Comparison of ENCODE assay signal across 23 mouse cellular contexts in genomic region chr7:92154603-92155002, GRCm38 (mm10).
DNase-seq lines count a peak whose midpoint lies in the region; ATAC-seq and TF ChIP-seq lines count a peak whose summit lies in the region.
"Had no signal": no experiment of that assay in that cellular context is flagged by ENCODE, and none has a peak within 500 bp of the region (broad histone marks: within the 10 kb centered on the region; RNA-seq: fewer than 3 reads in every experiment).

No protein-coding gene starts in this region.

- no peak overlapping the region for H3K9ac ChIP-seq in embryonic facial prominence, embryonic 14.5 days (ENCODE audit: low read depth, low read length)
- no peak overlapping the region for H3K9ac ChIP-seq in forebrain, postnatal 0 days
- no peak overlapping the region for H3K9ac ChIP-seq in forebrain, embryonic 12.5 days
- no peak overlapping the region for H3K9ac ChIP-seq in lung, postnatal 0 days (replicated peaks; ENCODE audit: low read depth)
- no peak overlapping the region for H3K9ac ChIP-seq in hindbrain, embryonic 14.5 days
- H3K9ac ChIP-seq: embryonic facial prominence, embryonic 13.5 days; heart, embryonic 13.5 days had no signal

- H3K4me1 ChIP-seq in embryonic facial prominence, embryonic 14.5 days (ENCODE audit: control insufficient read depth, insufficient read depth, low read length), result no peaks in the 10 kb centered on the region
- no peaks in the 10 kb centered on the region for H3K4me1 ChIP-seq in embryonic facial prominence, embryonic 10.5 days
- H3K4me1 ChIP-seq in forebrain, postnatal 0 days (ENCODE audit: insufficient read depth), result no peaks in the 10 kb centered on the region; the same call in 1 of the 2 replicates
- no peaks in the 10 kb centered on the region for H3K4me1 ChIP-seq in forebrain, embryonic 12.5 days
- H3K4me1 ChIP-seq in lung, postnatal 0 days (ENCODE audit: insufficient read depth, low read depth, low read length), result no peaks in the 10 kb centered on the region
- no peaks in the 10 kb centered on the region for H3K4me1 ChIP-seq in hindbrain, embryonic 14.5 days (replicated peaks; ENCODE audit: control insufficient read depth, insufficient read depth, low read length)
- H3K4me1 ChIP-seq: embryonic facial prominence, embryonic 13.5 days; heart, embryonic 13.5 days had no signal

- no peak overlapping the region for H3K4me3 ChIP-seq in embryonic facial prominence, embryonic 14.5 days (ENCODE audit: low read depth, low read length)
- H3K4me3 ChIP-seq in embryonic facial prominence, embryonic 10.5 days, result no peak overlapping the region
- no peak overlapping the region for H3K4me3 ChIP-seq in forebrain, postnatal 0 days (ENCODE audit: low read depth, low read length)
- no peak overlapping the region for H3K4me3 ChIP-seq in forebrain, embryonic 12.5 days (replicated peaks)
- no peak overlapping the region for H3K4me3 ChIP-seq in lung, postnatal 0 days (ENCODE audit: low read depth, low read length)
- no peak overlapping the region for H3K4me3 ChIP-seq in hindbrain, embryonic 14.5 days (replicated peaks; ENCODE audit: low read length)
- H3K4me3 ChIP-seq: embryonic facial prominence, embryonic 13.5 days; gastrocnemius, adult 2 months; heart, embryonic 13.5 days had no signal

- 0 out of 2 replicates have a peak, but pooled peaks have one; percentile 16 for TF ChIP-seq EP300 in lung, postnatal 0 days (IDR thresholded peaks at IDR 0.05)

- no peaks in the 10 kb centered on the region for H3K36me3 ChIP-seq in embryonic facial prominence, embryonic 14.5 days (ENCODE audit: control insufficient read depth, insufficient read depth, low read length)
- no peaks in the 10 kb centered on the region for H3K36me3 ChIP-seq in embryonic facial prominence, embryonic 10.5 days (replicated peaks)
- H3K36me3 ChIP-seq in forebrain, postnatal 0 days (ENCODE audit: insufficient read depth), result no peaks in the 10 kb centered on the region
- no peaks in the 10 kb centered on the region for H3K36me3 ChIP-seq in forebrain, embryonic 12.5 days (replicated peaks)
- H3K36me3 ChIP-seq in lung, postnatal 0 days (ENCODE audit: insufficient read depth, low read length), result no peaks in the 10 kb centered on the region
- no peaks in the 10 kb centered on the region for H3K36me3 ChIP-seq in hindbrain, embryonic 14.5 days (replicated peaks; ENCODE audit: control insufficient read depth, insufficient read depth)
- H3K36me3 ChIP-seq: embryonic facial prominence, embryonic 13.5 days; G1E; heart, embryonic 13.5 days had no signal

- TF ChIP-seq CTCF in forebrain, postnatal 0 days (IDR thresholded peaks at IDR 0.05; ENCODE audit: low read depth), result no peak
- no peak for TF ChIP-seq CTCF in lung, postnatal 0 days (IDR thresholded peaks at IDR 0.05)

- peak; percentile 40 for DNase-seq in embryonic facial prominence, embryonic 14.5 days (ENCODE audit: low spot score)
- DNase-seq in embryonic facial prominence, embryonic 10.5 days (ENCODE audit: low spot score), result no peak
- no peak for DNase-seq in forebrain, postnatal 0 days
- peak; percentile 53 for DNase-seq in lung, postnatal 0 days (ENCODE audit: low spot score)
- no peak for DNase-seq in lung, adult 18-20 months
- DNase-seq in hindbrain, embryonic 14.5 days (ENCODE audit: low spot score), result no peak
- DNase-seq in thymus, postnatal 0 days (ENCODE audit: low spot score), result no peak
- DNase-seq: adrenal gland, postnatal 10 days; B cell, adult 2 months; cerebellum, adult 11-12 months; cerebellum, adult 9-10 months; cerebellum, postnatal 25 days; gastrocnemius, adult 2 months; gastrocnemius, postnatal 25 days; heart, adult 11 months; heart, postnatal 36 days had no signal

- no peaks in the 10 kb centered on the region for H3K27me3 ChIP-seq in embryonic facial prominence, embryonic 14.5 days (replicated peaks; ENCODE audit: control insufficient read depth, insufficient read depth, low read length)
- no peaks in the 10 kb centered on the region for H3K27me3 ChIP-seq in embryonic facial prominence, embryonic 10.5 days (replicated peaks; ENCODE audit: low read depth, poor library complexity, severe bottlenecking)
- no peaks in the 10 kb centered on the region for H3K27me3 ChIP-seq in forebrain, postnatal 0 days (ENCODE audit: insufficient read depth, low read length)
- H3K27me3 ChIP-seq in forebrain, embryonic 12.5 days, result no peaks in the 10 kb centered on the region
- H3K27me3 ChIP-seq in lung, postnatal 0 days (replicated peaks; ENCODE audit: insufficient read depth, low read length), result no peaks in the 10 kb centered on the region
- H3K27me3 ChIP-seq in hindbrain, embryonic 14.5 days (ENCODE audit: control insufficient read depth, insufficient read depth, low read length), result no peaks in the 10 kb centered on the region
- H3K27me3 ChIP-seq: embryonic facial prominence, embryonic 13.5 days; heart, embryonic 13.5 days had no signal

- no peaks in the 10 kb centered on the region for H3K9me3 ChIP-seq in embryonic facial prominence, embryonic 14.5 days (ENCODE audit: control insufficient read depth, low read length)
- no peaks in the 10 kb centered on the region for H3K9me3 ChIP-seq in embryonic facial prominence, embryonic 10.5 days
- H3K9me3 ChIP-seq in forebrain, postnatal 0 days (ENCODE audit: low read length), result no peaks in the 10 kb centered on the region
- no peaks in the 10 kb centered on the region for H3K9me3 ChIP-seq in forebrain, embryonic 12.5 days
- no peaks in the 10 kb centered on the region for H3K9me3 ChIP-seq in lung, postnatal 0 days (ENCODE audit: low read length)
- no peaks in the 10 kb centered on the region for H3K9me3 ChIP-seq in hindbrain, embryonic 14.5 days (ENCODE audit: control insufficient read depth, low read length)
- H3K9me3 ChIP-seq: embryonic facial prominence, embryonic 13.5 days; G1E; heart, embryonic 13.5 days had no signal

- no peak overlapping the region for H3K27ac ChIP-seq in embryonic facial prominence, embryonic 14.5 days (replicated peaks; ENCODE audit: low read depth, low read length)
- no peak overlapping the region for H3K27ac ChIP-seq in embryonic facial prominence, embryonic 10.5 days (replicated peaks)
- no peak overlapping the region for H3K27ac ChIP-seq in forebrain, postnatal 0 days (ENCODE audit: low read depth, low read length)
- H3K27ac ChIP-seq in forebrain, embryonic 12.5 days, result no peak overlapping the region
- no peak overlapping the region for H3K27ac ChIP-seq in lung, postnatal 0 days (ENCODE audit: low read length)
- no peak overlapping the region for H3K27ac ChIP-seq in hindbrain, embryonic 14.5 days
- H3K27ac ChIP-seq: embryonic facial prominence, embryonic 13.5 days; gastrocnemius, adult 2 months; heart, embryonic 13.5 days had no signal

- H3K4me2 ChIP-seq in embryonic facial prominence, embryonic 14.5 days (ENCODE audit: low read depth, low read length), result no peak overlapping the region
- H3K4me2 ChIP-seq in forebrain, postnatal 0 days (ENCODE audit: low read depth), result no peak overlapping the region
- H3K4me2 ChIP-seq in forebrain, embryonic 12.5 days, result no peak overlapping the region
- no peak overlapping the region for H3K4me2 ChIP-seq in lung, postnatal 0 days (replicated peaks; ENCODE audit: low read depth, low read length)
- no peak overlapping the region for H3K4me2 ChIP-seq in hindbrain, embryonic 14.5 days (replicated peaks)
- H3K4me2 ChIP-seq: embryonic facial prominence, embryonic 13.5 days; heart, embryonic 13.5 days had no signal

- ATAC-seq in embryonic facial prominence, embryonic 14.5 days (ENCODE audit: low read depth), result no peak
- 0 out of 2 replicates have a peak, but pooled peaks have one; percentile 32 for ATAC-seq in forebrain, postnatal 0 days
- ATAC-seq in forebrain, embryonic 12.5 days (ENCODE audit: low FRiP score), result no peak
- peak; percentile 68 for ATAC-seq in lung, postnatal 0 days
- ATAC-seq in hindbrain, embryonic 14.5 days (ENCODE audit: low FRiP score), result no peak
- ATAC-seq: CD4-positive, CD25-positive, alpha-beta regulatory T cell, adult 4 months; hindbrain, embryonic 16.5 days; inflammation-experienced regulatory T-cells, adult 6 months had no signal

Comparison
In these comparisons a context has a peak if more than half of its experiments do, and no peak if none do; other contexts are left out.
1. ATAC-seq: peak in forebrain, postnatal 0 days (single experiment) and lung, postnatal 0 days (single experiment); none in embryonic facial prominence, embryonic 14.5 days (single experiment), forebrain, embryonic 12.5 days (single experiment) and hindbrain, embryonic 14.5 days (single experiment).
2. DNase-seq: peak in embryonic facial prominence, embryonic 14.5 days (single experiment) and lung, postnatal 0 days (single experiment); none in embryonic facial prominence, embryonic 10.5 days (single experiment), forebrain, postnatal 0 days (single experiment), lung, adult 18-20 months (0 of 2), hindbrain, embryonic 14.5 days (single experiment) and thymus, postnatal 0 days (single experiment).